Mouse (Mus musculus): ENCODE measurements around the gene 4930402H24Rik. TPM values are rescaled to one million over a fixed set of nuclear protein-coding genes. Genes with fewer than 3 reads are reported as not detected.
A peak's percentile ranks its signal among the peaks of the same experiment; 100 is the strongest.

4930402H24Rik gene
- polyA plus RNA-seq, 1 experiment from 2014 or later: 11.2 TPM

- no peaks in the 10 kb centered on the region for H3K9me3 ChIP-seq (ENCODE audit: control insufficient read depth, low read length)
- WGBS: 89% methylated on average over 3 of the region's 3 CpGs
- no peak for ATAC-seq (ENCODE audit: low FRiP score, low TSS enrichment)
Observed at GRCm38 (mm10) chr2:130754596-130754995, 151.6 kb downstream of the 4930402H24Rik start.

GRCm38 (mm10) chr2:130750449-130750848, 155.8 kb downstream of the 4930402H24Rik start:
- 58% methylated on average over 8 of the region's 8 CpGs for WGBS
- DNase-seq (ENCODE audit: low spot score): peak; percentile 19
- no peak for ATAC-seq (ENCODE audit: low FRiP score, low TSS enrichment)

More at GRCm38 (mm10) chr2:130754596-130754995, 151.6 kb downstream of the 4930402H24Rik start:
- TF ChIP-seq CTCF (IDR thresholded peaks at IDR 0.05; ENCODE audit: low read depth) (no peak), EP300 (optimal IDR thresholded peaks at IDR 0.05) (no peak)
- Histone ChIP-seq H3K27me3 (ENCODE audit: control insufficient read depth, insufficient read depth, low read length) (no peaks in the 10 kb centered on the region), H3K9ac (ENCODE audit: low read length) (no peak overlapping the region), H3K36me3 (ENCODE audit: control insufficient read depth, insufficient read depth, low read length) (no peaks in the 10 kb centered on the region), H3K4me1 (replicated peaks; ENCODE audit: control insufficient read depth, insufficient read depth) (no peaks in the 10 kb centered on the region), H3K4me3 (ENCODE audit: low read depth, low read length) (no peak overlapping the region), H3K27ac (replicated peaks) (no peak overlapping the region), H3K4me2 (replicated peaks; ENCODE audit: low read depth) (no peak overlapping the region)
- no peak for DNase-seq (ENCODE audit: low spot score)

DNA sequence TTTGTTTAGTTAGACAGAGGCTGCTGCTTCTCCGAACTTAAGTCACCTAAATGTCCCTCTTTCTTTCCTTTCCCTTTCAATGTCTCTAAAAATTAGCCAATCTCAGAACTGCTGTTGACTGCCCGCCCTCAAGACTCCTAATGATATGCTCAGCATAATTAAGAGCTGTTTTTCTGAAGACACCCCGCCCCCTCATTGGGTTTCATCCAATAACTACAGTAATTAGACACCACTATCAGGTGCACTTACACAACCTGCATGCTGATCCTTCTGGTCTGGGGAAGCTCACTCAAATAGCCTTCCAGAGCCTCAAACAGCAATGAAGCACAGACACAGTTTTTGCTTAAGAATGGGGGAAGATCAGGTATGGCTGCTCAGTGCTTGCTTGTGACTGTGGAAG, 156.5 kb downstream of the 4930402H24Rik start:
- H3K4me1 ChIP-seq (replicated peaks; ENCODE audit: control insufficient read depth, insufficient read depth): no peaks in the 10 kb centered on the region
- DNase-seq (ENCODE audit: low spot score) (no peak), ATAC-seq (ENCODE audit: low FRiP score, low TSS enrichment) (no peak)
- TF ChIP-seq EP300 (optimal IDR thresholded peaks at IDR 0.05) (no peak), CTCF (IDR thresholded peaks at IDR 0.05; ENCODE audit: low read depth) (no peak)
- H3K4me2 ChIP-seq (replicated peaks; ENCODE audit: low read depth): no peak overlapping the region
- no peak overlapping the region for H3K4me3 ChIP-seq (ENCODE audit: low read depth, low read length)
- no peaks in the 10 kb centered on the region for H3K9me3 ChIP-seq (ENCODE audit: control insufficient read depth, low read length)
- peaks cover 15% of the 10 kb centered on the region; the same call in 1 of the 2 replicates for H3K36me3 ChIP-seq (ENCODE audit: control insufficient read depth, insufficient read depth, low read length)
- H3K27ac ChIP-seq (replicated peaks): no peak overlapping the region
- no peak overlapping the region for H3K9ac ChIP-seq (ENCODE audit: low read length)
- WGBS: 84% methylated on average over 3 of the region's 3 CpGs
- H3K27me3 ChIP-seq (ENCODE audit: control insufficient read depth, insufficient read depth, low read length): no peaks in the 10 kb centered on the region

More at GRCm38 (mm10) chr2:130750449-130750848, 155.8 kb downstream of the 4930402H24Rik start:
- no peaks in the 10 kb centered on the region for H3K9me3 ChIP-seq (ENCODE audit: control insufficient read depth, low read length)
- no peak overlapping the region for H3K27ac ChIP-seq (replicated peaks)
- TF ChIP-seq EP300 (optimal IDR thresholded peaks at IDR 0.05): no peak
- no peaks in the 10 kb centered on the region for H3K4me1 ChIP-seq (replicated peaks; ENCODE audit: control insufficient read depth, insufficient read depth)
- H3K9ac ChIP-seq (ENCODE audit: low read length): no peak overlapping the region
- H3K4me3 ChIP-seq (ENCODE audit: low read depth, low read length): no peak overlapping the region
- H3K4me2 ChIP-seq (replicated peaks; ENCODE audit: low read depth): no peak overlapping the region
- no peaks in the 10 kb centered on the region for H3K27me3 ChIP-seq (ENCODE audit: control insufficient read depth, insufficient read depth, low read length)
- H3K36me3 ChIP-seq (ENCODE audit: control insufficient read depth, insufficient read depth, low read length): peaks cover 14% of the 10 kb centered on the region; the same call in 1 of the 2 replicates

- H3K9me3 ChIP-seq (ENCODE audit: control insufficient read depth, low read length): no peaks in the 10 kb centered on the region
- H3K36me3 ChIP-seq (ENCODE audit: control insufficient read depth, insufficient read depth, low read length): peaks cover 26% of the 10 kb centered on the region
- H3K4me2 ChIP-seq (replicated peaks; ENCODE audit: low read depth): no peak overlapping the region
- H3K4me3 ChIP-seq (ENCODE audit: low read depth, low read length): no peak overlapping the region
- H3K4me1 ChIP-seq (replicated peaks; ENCODE audit: control insufficient read depth, insufficient read depth): no peaks in the 10 kb centered on the region
- no peaks in the 10 kb centered on the region for H3K27me3 ChIP-seq (ENCODE audit: control insufficient read depth, insufficient read depth, low read length)
- no peak overlapping the region for H3K9ac ChIP-seq (ENCODE audit: low read length)
- no peak overlapping the region for H3K27ac ChIP-seq (replicated peaks)
- TF ChIP-seq CTCF (IDR thresholded peaks at IDR 0.05; ENCODE audit: low read depth): no peak
- no peak for TF ChIP-seq EP300 (optimal IDR thresholded peaks at IDR 0.05)
- 92% methylated on average over 1 of the region's 1 CpGs for whole genome bisulfite sequencing
- DNase-seq (ENCODE audit: low spot score) (no peak), ATAC-seq (ENCODE audit: low FRiP score, low TSS enrichment) (no peak)
Observed at GRCm38 (mm10) chr2:130743576-130743975, 162.6 kb downstream of the 4930402H24Rik start.

DNA sequence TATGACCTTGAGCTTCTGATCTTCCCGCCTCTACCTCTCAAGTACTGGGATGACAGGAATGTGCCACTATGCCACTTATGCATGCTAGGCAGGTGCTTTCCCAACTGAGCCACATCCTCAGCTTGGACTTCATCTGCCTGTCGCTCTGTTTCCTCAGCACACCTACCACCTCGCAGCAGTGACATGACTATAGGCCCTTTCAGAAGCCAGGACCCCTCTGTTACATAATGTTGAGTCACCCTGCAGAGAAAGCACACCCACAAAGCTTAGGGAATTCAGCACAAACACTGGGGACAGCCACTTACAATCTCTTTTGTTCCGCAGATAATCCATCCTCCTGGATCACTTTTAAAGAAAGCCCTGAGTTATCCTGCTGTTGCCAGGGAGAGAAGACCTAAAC, 166.1 kb downstream of the 4930402H24Rik start:
- ATAC-seq (ENCODE audit: low FRiP score, low TSS enrichment): no peak
- Histone ChIP-seq H3K9me3 (ENCODE audit: control insufficient read depth, low read length) (no peaks in the 10 kb centered on the region), H3K27ac (replicated peaks) (no peak overlapping the region), H3K27me3 (ENCODE audit: control insufficient read depth, insufficient read depth, low read length) (no peaks in the 10 kb centered on the region), H3K4me1 (replicated peaks; ENCODE audit: control insufficient read depth, insufficient read depth) (no peaks in the 10 kb centered on the region), H3K36me3 (ENCODE audit: control insufficient read depth, insufficient read depth, low read length) (peaks cover 26% of the 10 kb centered on the region), H3K9ac (ENCODE audit: low read length) (no peak overlapping the region), H3K4me3 (ENCODE audit: low read depth, low read length) (no peak overlapping the region), H3K4me2 (replicated peaks; ENCODE audit: low read depth) (no peak overlapping the region)
- TF ChIP-seq EP300 (optimal IDR thresholded peaks at IDR 0.05) (no peak), CTCF (IDR thresholded peaks at IDR 0.05; ENCODE audit: low read depth) (no peak)
- DNase-seq (ENCODE audit: low spot score): no peak
- WGBS: 67% methylated on average over 4 of the region's 4 CpGs

GRCm38 (mm10) chr2:130738019-130738418, 168.2 kb downstream of the 4930402H24Rik start:
- Histone ChIP-seq H3K9me3 (ENCODE audit: control insufficient read depth, low read length) (no peaks in the 10 kb centered on the region), H3K4me3 (ENCODE audit: low read depth, low read length) (no peak overlapping the region), H3K27ac (replicated peaks) (no peak overlapping the region), H3K9ac (ENCODE audit: low read length) (no peak overlapping the region), H3K27me3 (ENCODE audit: control insufficient read depth, insufficient read depth, low read length) (no peaks in the 10 kb centered on the region), H3K4me1 (replicated peaks; ENCODE audit: control insufficient read depth, insufficient read depth) (no peaks in the 10 kb centered on the region), H3K36me3 (ENCODE audit: control insufficient read depth, insufficient read depth, low read length) (peaks cover 23% of the 10 kb centered on the region), H3K4me2 (replicated peaks; ENCODE audit: low read depth) (no peak overlapping the region)
- 88% methylated on average over 6 of the region's 6 CpGs for WGBS
- no peak for DNase-seq (ENCODE audit: low spot score)
- no peak for ATAC-seq (ENCODE audit: low FRiP score, low TSS enrichment)
- no peak for TF ChIP-seq CTCF (IDR thresholded peaks at IDR 0.05; ENCODE audit: low read depth)
- TF ChIP-seq EP300 (optimal IDR thresholded peaks at IDR 0.05): no peak

Data from stomach, postnatal 0 days (tissue).